Mouse (Mus musculus): ENCODE results near the gene Lsm14a.

DNA sequence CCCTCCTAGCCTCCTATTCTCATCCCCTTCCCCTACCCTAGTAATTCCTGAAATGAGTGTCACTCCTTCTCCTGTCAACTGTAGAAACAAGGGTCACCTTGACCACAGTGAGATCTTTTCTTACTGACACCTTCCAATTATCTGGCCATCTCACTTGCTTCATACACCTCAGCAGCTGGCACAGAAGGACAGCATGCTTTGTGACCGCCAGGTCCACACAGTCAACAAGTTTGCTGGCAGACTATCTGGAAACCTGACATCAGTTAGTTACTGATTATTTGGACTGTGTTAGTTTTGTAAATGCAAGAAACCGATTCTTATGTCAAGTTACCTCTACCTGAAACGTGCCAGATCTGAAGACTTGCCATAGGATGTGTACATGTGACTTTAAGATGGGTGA is 97.0 kb downstream of the Lsm14a start:
- TF ChIP-seq CTCF (IDR thresholded peaks at IDR 0.05; ENCODE audit: low read depth) (no peak), EP300 (optimal IDR thresholded peaks at IDR 0.05) (no peak)

Data from stomach, postnatal 0 days (tissue).